Mouse (Mus musculus): ENCODE results near the gene C9orf72. TPM values are rescaled to one million over a fixed set of nuclear protein-coding genes. Genes with fewer than 3 reads are reported as not detected.
"Not testable (repeated sequence)": the region's sequence is repeated elsewhere in the genome, so short reads cannot be mapped to it uniquely, and the experiment has no call there.

C9orf72 gene
- polyA plus RNA-seq (2016; fragmentation: Nextera tagmentation; extraction: Ambion mirVana), result 15.7 and 15.8 TPM in 2 replicates

- Histone ChIP-seq H3K27me3 (no peaks in the 10 kb centered on the region), H3K27ac (peak within 1 kb of the TSS; percentile 42), H3K4me3 (peak within 1 kb of the TSS; percentile 94), H3K4me2 (replicated peaks) (peak within 1 kb of the TSS; percentile 82), H3K36me3 (no peaks in the 10 kb centered on the region), H3K9ac (peak within 1 kb of the TSS; percentile 83), H3K4me1 (peaks cover 4% of the 10 kb centered on the region; the same call in 1 of the 2 replicates), H3K9me3 (no peaks in the 10 kb centered on the region)
- under 1% methylated on average over 51 of the region's 51 CpGs for WGBS
- ATAC-seq (ENCODE audit: insufficient number of reproducible peaks, insufficient read depth, low FRiP score, low TSS enrichment), result peak; percentile 97
These were observed at the start of gene C9orf72 for GRCm38 (mm10) chr4:35225734-35226495. TSS of gene C9orf72 (minus strand) at chr4:35226175.

- H3K9me3 ChIP-seq, result no peaks in the 10 kb centered on the region
- no peaks in the 10 kb centered on the region for H3K27me3 ChIP-seq
- no peak overlapping the region for H3K9ac ChIP-seq
- H3K27ac ChIP-seq, result no peak overlapping the region
- H3K4me3 ChIP-seq, result no peak overlapping the region
- WGBS, result 66% methylated on average over 9 of the region's 9 CpGs
- no peak overlapping the region for H3K4me2 ChIP-seq (replicated peaks)
- H3K4me1 ChIP-seq, result no peaks in the 10 kb centered on the region
- ATAC-seq (ENCODE audit: insufficient number of reproducible peaks, insufficient read depth, low FRiP score, low TSS enrichment), result no peak
- no peaks in the 10 kb centered on the region for H3K36me3 ChIP-seq
These were observed 33.0 kb upstream of the C9orf72 start for GRCm38 (mm10) chr4:35259006-35259405.

GRCm38 (mm10) chr4:35244023-35244422, 18.0 kb upstream of the C9orf72 start:
- H3K4me3 ChIP-seq, result no peak overlapping the region
- 84% methylated on average over 1 of the region's 1 CpGs for WGBS
- ATAC-seq (ENCODE audit: insufficient number of reproducible peaks, insufficient read depth, low FRiP score, low TSS enrichment), result no peak

GRCm38 (mm10) chr4:35241735-35242134, 15.8 kb upstream of the C9orf72 start:
- Histone ChIP-seq H3K4me2 (replicated peaks) (no peak overlapping the region), H3K9ac (no peak overlapping the region), H3K4me1 (no peaks in the 10 kb centered on the region), H3K9me3 (no peaks in the 10 kb centered on the region), H3K27me3 (no peaks in the 10 kb centered on the region), H3K27ac (no peak overlapping the region), H3K4me3 (no peak overlapping the region), H3K36me3 (no peaks in the 10 kb centered on the region)
- WGBS, result 87% methylated on average over 2 of the region's 2 CpGs
- no peak for ATAC-seq (ENCODE audit: insufficient number of reproducible peaks, insufficient read depth, low FRiP score, low TSS enrichment)

More at GRCm38 (mm10) chr4:35244023-35244422, 18.0 kb upstream of the C9orf72 start:
- no peaks in the 10 kb centered on the region for H3K27me3 ChIP-seq
- H3K9ac ChIP-seq, result no peak overlapping the region
- H3K36me3 ChIP-seq, result no peaks in the 10 kb centered on the region
- no peak overlapping the region for H3K27ac ChIP-seq
- no peaks in the 10 kb centered on the region for H3K9me3 ChIP-seq
- no peaks in the 10 kb centered on the region for H3K4me1 ChIP-seq
- H3K4me2 ChIP-seq (replicated peaks), result no peak overlapping the region

DNA sequence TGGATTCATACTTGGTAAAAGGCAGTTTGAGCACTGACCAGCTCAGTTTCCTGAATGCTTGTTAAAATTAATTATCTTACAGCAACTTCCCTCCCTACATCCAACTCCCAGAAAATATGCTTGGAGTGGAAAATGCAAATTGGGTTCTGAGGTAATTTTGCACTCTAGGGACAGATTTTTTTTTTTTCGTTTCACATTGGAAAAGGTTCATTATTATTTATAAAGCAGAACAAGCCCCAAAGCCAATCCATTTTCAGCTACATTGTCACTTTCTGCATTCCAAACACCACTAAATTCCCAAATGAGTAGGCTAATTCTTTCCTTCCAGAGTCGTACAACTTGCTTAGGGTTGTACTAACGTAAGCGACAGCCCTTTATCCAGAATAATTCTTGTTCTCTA, 12.7 kb upstream of the C9orf72 start:
- Histone ChIP-seq H3K36me3 (no peaks in the 10 kb centered on the region), H3K9ac (no peak overlapping the region), H3K27me3 (no peaks in the 10 kb centered on the region), H3K4me3 (no peak overlapping the region), H3K4me2 (replicated peaks) (no peak overlapping the region), H3K9me3 (no peaks in the 10 kb centered on the region), H3K4me1 (no peaks in the 10 kb centered on the region), H3K27ac (no peak overlapping the region)
- no peak for ATAC-seq (ENCODE audit: insufficient number of reproducible peaks, insufficient read depth, low FRiP score, low TSS enrichment)
- 82% methylated on average over 4 of the region's 4 CpGs for WGBS

DNA sequence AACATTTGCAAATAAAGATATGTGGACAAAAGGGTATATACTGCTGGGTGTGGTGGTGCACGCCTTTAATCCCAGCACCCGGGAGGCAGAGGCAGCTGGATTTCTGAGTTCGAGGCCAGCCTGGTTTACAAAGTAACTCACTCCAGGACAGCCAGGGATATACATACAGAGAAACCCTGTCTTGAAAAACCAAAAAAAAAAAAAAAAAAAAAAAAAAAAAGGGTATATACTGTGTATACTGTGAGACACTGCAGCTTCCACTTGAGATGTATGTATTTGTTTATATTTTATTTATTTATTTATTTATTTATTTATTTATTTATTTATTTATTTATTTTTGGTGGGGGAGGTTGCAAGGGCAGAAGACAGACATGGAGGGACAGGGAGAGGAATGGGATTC, 12.3 kb upstream of the C9orf72 start:
- not testable (repeated sequence) for H3K4me3 ChIP-seq; H3K4me2 ChIP-seq (replicated peaks); H3K27me3 ChIP-seq; ATAC-seq (ENCODE audit: insufficient number of reproducible peaks, insufficient read depth, low FRiP score, low TSS enrichment); H3K9ac ChIP-seq; H3K27ac ChIP-seq; H3K9me3 ChIP-seq; H3K36me3 ChIP-seq; H3K4me1 ChIP-seq
- 86% methylated on average over 3 of the region's 3 CpGs for WGBS

GRCm38 (mm10) chr4:35236313-35236712, 10.3 kb upstream of the C9orf72 start:
- no peak for ATAC-seq (ENCODE audit: insufficient number of reproducible peaks, insufficient read depth, low FRiP score, low TSS enrichment)
- 91% methylated on average over 2 of the region's 2 CpGs for WGBS

GRCm38 (mm10) chr4:35228260-35228659, 2.3 kb upstream of the C9orf72 start:
- WGBS, result 54% methylated on average over 4 of the region's 4 CpGs
- no peak for ATAC-seq (ENCODE audit: insufficient number of reproducible peaks, insufficient read depth, low FRiP score, low TSS enrichment)
- Histone ChIP-seq H3K27me3 (no peaks in the 10 kb centered on the region), H3K4me2 (replicated peaks) (no peak overlapping the region), H3K9ac (no peak overlapping the region), H3K36me3 (no peaks in the 10 kb centered on the region), H3K4me3 (no peak overlapping the region), H3K27ac (no peak overlapping the region), H3K4me1 (peaks cover 4% of the 10 kb centered on the region; the same call in 1 of the 2 replicates), H3K9me3 (no peaks in the 10 kb centered on the region)

More at GRCm38 (mm10) chr4:35236313-35236712, 10.3 kb upstream of the C9orf72 start:
- no peaks in the 10 kb centered on the region for H3K4me1 ChIP-seq
- no peak overlapping the region for H3K9ac ChIP-seq
- no peak overlapping the region for H3K27ac ChIP-seq
- H3K4me2 ChIP-seq (replicated peaks), result no peak overlapping the region
- no peaks in the 10 kb centered on the region for H3K36me3 ChIP-seq
- H3K9me3 ChIP-seq, result no peaks in the 10 kb centered on the region
- H3K27me3 ChIP-seq, result no peaks in the 10 kb centered on the region
- H3K4me3 ChIP-seq, result no peak overlapping the region

GRCm38 (mm10) chr4:35226496-35226992, 569 bp upstream of the C9orf72 start:
- ATAC-seq (ENCODE audit: insufficient number of reproducible peaks, insufficient read depth, low FRiP score, low TSS enrichment), result peak; percentile 12; the same call in 1 of the 2 replicates
- peaks cover 4% of the 10 kb centered on the region; the same call in 1 of the 2 replicates for H3K4me1 ChIP-seq
- H3K36me3 ChIP-seq, result no peaks in the 10 kb centered on the region
- H3K9me3 ChIP-seq, result no peaks in the 10 kb centered on the region
- peak overlapping the region; percentile 82 for H3K4me2 ChIP-seq (replicated peaks)
- peak overlapping the region; percentile 83 for H3K9ac ChIP-seq
- 15% methylated on average over 9 of the region's 9 CpGs for WGBS
- H3K27me3 ChIP-seq, result no peaks in the 10 kb centered on the region
- peak overlapping the region; percentile 94 for H3K4me3 ChIP-seq
- H3K27ac ChIP-seq, result no peak overlapping the region

DNA sequence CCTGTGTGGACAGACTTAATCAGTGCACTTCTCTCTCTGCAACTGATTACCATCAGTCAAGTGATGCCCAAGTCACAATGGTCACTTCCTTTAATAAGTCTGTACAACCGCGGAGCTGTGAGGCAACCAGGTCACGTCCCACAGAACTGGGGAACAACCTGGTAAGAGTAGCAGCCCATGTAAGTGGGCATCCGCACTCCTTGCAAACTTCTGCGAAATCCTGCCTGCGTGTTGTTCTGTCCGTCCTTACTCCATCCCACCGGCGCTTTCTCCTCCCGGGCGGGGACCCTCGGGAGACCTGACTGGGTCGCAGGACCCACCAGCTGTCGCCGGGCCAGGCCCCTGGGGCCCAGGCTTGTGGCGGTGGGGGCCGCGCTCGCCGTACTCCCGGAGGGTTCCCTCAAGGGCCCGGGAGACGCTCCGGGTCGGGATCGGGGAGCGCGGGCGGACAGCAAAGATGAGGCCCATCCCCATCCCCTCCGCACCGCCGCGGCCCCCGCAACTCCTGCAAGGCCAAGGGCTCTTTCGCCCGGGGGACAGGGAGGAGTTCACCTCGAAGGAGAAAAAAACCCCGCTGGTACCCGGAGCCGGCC, 738 bp downstream of the C9orf72 start:
- Histone ChIP-seq H3K9me3 (no peaks in the 10 kb centered on the region), H3K27me3 (no peaks in the 10 kb centered on the region), H3K4me2 (replicated peaks) (peak overlapping the region; percentile 82), H3K4me3 (peak overlapping the region; percentile 94), H3K27ac (peak overlapping the region; percentile 42), H3K4me1 (peaks cover 4% of the 10 kb centered on the region; the same call in 1 of the 2 replicates), H3K36me3 (no peaks in the 10 kb centered on the region), H3K9ac (peak overlapping the region; percentile 83)
- ATAC-seq (ENCODE audit: insufficient number of reproducible peaks, insufficient read depth, low FRiP score, low TSS enrichment), result peak; percentile 68
- under 1% methylated on average over 36 of the region's 40 CpGs for WGBS

DNA sequence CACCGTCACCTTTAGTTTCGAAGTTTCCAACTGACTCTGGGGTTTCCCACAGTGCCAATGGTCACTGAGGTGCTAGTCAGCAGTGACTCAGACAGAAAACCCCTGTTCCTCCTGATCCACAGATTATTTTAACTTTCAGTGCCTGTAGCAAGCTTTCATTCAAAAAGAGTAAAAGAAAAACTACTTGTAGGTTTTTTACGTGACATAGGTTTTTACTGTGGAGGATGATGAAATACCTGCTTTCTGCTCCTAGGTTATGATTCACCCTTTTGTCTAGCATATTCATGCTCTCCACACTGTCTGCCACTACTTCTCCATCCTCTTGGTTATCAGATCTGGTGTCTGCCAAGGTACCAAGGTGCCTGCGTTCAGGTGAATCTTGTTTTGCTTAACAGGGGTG, 1.9 kb downstream of the C9orf72 start:
- Histone ChIP-seq H3K27me3 (no peaks in the 10 kb centered on the region), H3K9ac (no peak overlapping the region), H3K4me2 (replicated peaks) (no peak overlapping the region), H3K4me3 (no peak overlapping the region), H3K36me3 (no peaks in the 10 kb centered on the region), H3K9me3 (no peaks in the 10 kb centered on the region), H3K4me1 (peaks cover 4% of the 10 kb centered on the region; the same call in 1 of the 2 replicates), H3K27ac (no peak overlapping the region)
- ATAC-seq (ENCODE audit: insufficient number of reproducible peaks, insufficient read depth, low FRiP score, low TSS enrichment), result no peak
- 90% methylated on average over 4 of the region's 4 CpGs for WGBS
